Mouse (Mus musculus) spleen, adult 18-20 months (tissue): ENCODE data around the gene Gm6880.
"Not testable (repeated sequence)": the region's sequence is repeated elsewhere in the genome, so short reads cannot be mapped to it uniquely, and the experiment has no call there.

Experiments
- DNase-seq, 2 experiments: peaks; one replicate each; pipeline ENCODE4 v3.0.0; 2022; ENCODE audit warnings: mixed read lengths in 2 of 2

The Gm6880 gene

GRCm38 (mm10) chrX:74481349-74481885 is at the start of gene Gm6880:
Gene Gm6880 (minus strand): TSS chrX:74481399.
- not testable (repeated sequence) for DNase-seq

DNA sequence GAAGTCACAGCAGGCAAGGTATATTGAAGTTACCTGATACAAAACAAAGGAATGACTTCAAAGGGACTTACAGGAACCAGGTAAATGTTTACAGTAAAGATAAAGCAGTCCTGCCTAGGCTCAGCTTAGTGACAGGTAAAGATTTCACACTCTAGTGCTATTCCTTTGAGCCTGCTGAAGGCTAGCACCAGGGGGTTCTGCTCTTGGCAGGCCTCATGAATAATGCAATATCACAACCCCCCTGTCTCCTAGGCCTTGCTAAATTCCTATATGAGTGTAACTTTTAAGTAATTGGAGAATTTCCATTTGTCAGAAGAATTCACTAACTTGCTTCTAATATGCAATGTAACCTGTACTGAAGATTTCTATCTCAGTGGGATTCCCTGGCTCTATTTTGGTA is 36.3 kb upstream of the Gm6880 start:
- not testable (repeated sequence) for DNase-seq

DNA sequence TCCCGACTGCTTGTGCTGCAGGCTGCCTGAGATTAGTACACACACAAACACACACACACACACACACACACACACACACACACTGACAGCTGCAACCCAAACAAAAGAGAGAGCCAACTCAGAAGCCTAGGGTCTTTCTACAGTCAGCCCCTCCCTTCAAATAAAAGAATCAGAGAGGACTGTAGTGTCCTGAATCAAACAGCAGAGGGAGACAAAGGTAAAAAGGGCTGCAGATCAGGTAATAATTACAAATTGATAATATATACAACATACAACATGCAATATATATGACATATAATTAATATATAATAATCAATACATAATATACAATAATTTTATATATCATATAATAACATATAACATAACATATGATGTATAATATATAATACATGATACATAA is 15.9 kb upstream of the Gm6880 start:
- no peak for DNase-seq

DNA sequence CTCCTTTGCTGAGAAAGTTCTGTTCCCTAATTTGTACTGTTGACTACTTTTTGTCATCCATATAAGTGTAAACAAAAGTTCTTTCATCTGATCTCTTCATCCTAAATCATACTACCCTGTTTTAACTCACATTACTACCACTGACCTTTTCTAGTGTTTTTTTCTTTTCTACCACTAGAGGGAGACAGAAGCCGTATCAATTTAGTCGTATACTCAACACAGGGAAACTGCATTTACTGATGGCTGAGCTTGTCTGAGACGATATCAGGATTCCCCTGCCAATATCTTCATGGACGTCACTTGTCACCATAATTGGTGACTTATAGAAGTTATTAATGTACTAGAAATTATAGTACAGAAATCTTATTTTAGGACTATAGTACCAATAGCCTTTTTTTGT is 28.4 kb downstream of the Gm6880 start:
- DNase-seq: no peak

GRCm38 (mm10) chrX:74451157-74451912 is 29.9 kb downstream of the Gm6880 start:
- DNase-seq: no peak
